Mouse (Mus musculus) R1 (cell line): ENCODE measurements around the gene Gabrb1.

ENCODE experiments used
- DNase-seq: peaks from one replicate; pipeline ENCODE4 v3.0.0-alpha.2; 2018; ENCODE audit warnings: low read depth, low spot score

The Gabrb1 gene

DNA sequence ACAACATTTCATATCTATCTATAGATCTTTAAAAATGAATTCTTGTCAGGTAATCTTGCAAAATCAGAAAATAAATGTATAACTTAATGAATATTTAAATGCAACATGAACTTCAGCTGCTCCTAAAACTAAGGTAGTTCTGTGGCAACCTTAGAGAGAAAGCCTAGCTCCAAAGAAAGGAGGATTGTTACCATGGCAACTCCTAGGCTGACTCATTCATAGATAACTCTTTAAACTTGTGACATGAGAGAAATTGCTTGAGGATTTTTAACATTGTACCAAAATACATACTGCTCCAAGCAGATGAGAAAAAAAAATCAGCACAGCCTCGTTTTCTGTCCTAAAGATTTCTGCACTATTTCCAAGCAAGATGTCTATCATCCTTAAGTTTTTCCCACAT, 171.1 kb downstream of the Gabrb1 start:
- peak; percentile 7 for DNase-seq

GRCm38 (mm10) chr5:71830342-71830741, 172.4 kb downstream of the Gabrb1 start:
- no peak for DNase-seq

DNA sequence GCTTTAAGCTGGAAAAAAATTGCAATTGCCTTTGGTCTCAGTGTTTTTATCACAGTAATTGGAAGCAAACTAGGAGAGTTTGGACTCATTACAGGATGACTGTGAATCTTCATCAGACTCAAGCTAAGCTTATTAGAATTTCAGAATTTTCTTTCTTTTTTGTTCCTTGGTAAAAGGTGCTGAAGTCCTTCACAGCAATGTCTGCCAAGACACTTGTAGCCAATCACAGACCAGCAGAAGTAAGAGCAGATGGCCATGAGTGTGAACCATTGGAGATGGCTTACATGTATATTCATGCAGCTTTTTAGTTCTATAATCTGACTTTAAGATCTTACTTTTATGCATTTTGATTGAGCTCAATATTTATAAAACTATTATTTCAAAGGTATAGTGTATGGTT, 184.3 kb downstream of the Gabrb1 start:
- no peak for DNase-seq

- DNase-seq, result no peak
These were observed 240.3 kb downstream of the Gabrb1 start for GRCm38 (mm10) chr5:71898214-71898613.

GRCm38 (mm10) chr5:71903399-71903798, 245.5 kb downstream of the Gabrb1 start:
- DNase-seq, result no peak

- no peak for DNase-seq
These were observed 256.1 kb downstream of the Gabrb1 start for GRCm38 (mm10) chr5:71914028-71914427.

DNA sequence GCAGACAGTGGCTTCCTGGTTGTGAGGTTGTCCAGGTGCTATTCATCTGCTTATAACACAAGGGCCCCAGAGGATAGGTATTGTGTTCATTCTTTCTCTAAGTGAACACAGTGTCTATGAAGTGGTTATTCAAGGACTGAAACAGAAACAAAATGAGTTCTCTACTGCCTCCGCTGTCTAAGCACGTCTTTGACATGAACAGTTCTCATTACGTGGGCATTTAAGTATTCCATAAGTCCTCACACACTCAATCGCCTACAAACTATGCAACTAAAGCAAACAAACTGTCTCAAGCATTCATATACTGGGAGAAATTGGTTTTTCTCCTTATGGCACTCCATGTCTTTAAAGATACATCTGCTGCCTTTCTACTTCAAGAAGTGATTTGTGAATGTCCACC, 257.8 kb downstream of the Gabrb1 start:
- DNase-seq, result no peak

- DNase-seq, result no peak
These were observed 259.3 kb downstream of the Gabrb1 start for GRCm38 (mm10) chr5:71917206-71917605.

- DNase-seq, result peak; percentile 41
These were observed 265.7 kb downstream of the Gabrb1 start for GRCm38 (mm10) chr5:71923636-71924035.

DNA sequence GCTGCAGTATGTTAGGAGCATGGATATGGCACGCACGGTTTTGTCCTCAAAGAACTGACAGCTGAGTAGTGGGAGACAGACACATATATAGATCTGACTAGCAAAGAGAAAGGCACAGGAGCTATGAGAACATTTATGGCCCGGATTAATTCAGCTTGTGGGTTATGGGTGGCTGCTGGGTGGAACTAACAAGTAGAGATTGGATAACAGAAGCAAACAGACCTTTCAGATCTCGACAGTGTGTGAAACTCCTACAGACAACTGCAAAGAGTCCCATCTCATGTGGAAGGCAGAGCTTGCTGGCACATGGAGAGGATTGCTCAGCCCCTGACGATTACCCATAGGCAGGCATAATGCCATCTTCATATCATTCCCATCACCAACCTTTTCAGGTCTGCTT, 268.4 kb downstream of the Gabrb1 start:
- no peak for DNase-seq

GRCm38 (mm10) chr5:71930036-71930435, 272.1 kb downstream of the Gabrb1 start:
- no peak for DNase-seq

DNA sequence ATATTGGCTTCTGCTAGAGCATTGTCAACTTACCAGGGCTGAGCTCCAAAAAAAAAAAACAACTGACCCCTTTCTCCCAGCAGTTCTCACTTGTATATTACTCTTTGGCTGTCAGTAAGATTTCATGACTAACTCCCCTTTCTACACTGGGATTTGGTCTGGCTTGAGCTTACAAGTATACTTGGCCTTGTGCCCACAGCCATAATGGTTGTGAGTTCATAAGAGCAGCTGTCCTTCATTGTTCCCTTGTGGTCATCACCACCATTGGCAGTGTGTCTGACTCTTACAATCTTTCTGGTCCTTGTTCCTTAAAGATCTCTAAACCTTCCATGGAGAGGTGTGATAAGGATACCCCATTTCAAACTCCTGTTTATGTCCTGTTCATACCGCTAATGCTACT, 293.5 kb downstream of the Gabrb1 start:
- no peak for DNase-seq

DNA sequence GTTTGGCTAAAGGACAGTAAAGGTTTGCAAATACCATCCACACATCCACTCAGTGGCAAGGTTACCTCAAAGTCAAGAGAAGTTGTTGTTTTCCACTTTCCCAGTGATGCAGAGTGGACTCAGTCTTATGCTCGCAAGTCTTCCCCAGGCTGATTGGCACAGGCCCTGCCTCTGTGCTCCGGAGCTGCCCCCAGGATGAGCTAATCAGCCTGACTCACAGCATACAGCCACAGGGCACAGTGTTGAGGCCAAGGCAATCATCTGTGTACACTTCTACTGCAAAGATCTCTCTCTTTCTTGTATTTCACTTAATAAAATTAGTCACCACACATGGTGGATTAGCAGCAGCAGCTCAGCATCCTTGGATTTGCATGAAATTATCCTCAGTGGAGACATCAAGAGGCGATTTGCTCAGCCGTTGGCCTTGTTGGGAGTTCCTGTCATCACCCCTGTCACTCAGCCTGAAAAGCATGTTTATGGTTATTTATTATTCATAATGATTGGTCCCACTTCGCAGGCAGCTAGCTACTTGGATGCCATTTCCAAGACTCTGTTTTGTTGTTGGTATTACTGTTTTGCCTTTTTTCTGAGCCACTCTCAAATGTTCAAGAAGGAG, 297.3 kb downstream of the Gabrb1 start:
- no peak for DNase-seq

DNA sequence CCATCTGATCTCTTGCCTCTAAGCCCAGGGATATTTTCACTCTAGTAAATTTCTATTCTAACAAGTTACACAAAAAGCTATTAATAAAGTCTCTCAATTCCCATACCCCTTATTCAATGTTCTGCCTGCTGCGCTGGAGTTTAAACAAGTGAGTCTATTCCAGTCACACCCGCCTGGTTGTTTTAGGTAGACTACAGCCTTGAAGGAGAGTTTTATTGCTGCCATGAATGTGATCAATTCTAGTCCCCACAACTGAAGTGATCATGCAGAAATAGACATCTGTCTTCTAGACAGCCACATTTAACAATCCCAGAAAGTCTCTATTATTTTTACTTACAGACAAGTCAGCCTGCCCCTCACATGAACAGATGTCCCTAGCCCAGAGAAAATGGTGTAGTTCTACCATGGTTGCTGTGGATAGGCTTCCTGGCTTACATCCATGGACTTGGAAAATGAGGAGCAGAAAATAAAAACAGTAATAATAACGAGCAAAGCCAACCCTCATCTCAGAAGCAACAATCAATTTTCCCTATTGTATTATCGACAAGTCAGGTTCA, 307.0 kb downstream of the Gabrb1 start:
- no peak for DNase-seq

GRCm38 (mm10) chr5:71965529-71965928, 307.6 kb downstream of the Gabrb1 start:
- DNase-seq, result no peak

- DNase-seq, result peak; percentile 16
These were observed 312.4 kb downstream of the Gabrb1 start for GRCm38 (mm10) chr5:71970140-71970800.

GRCm38 (mm10) chr5:71972831-71973230, 314.9 kb downstream of the Gabrb1 start:
- no peak for DNase-seq

- no peak for DNase-seq
These were observed 318.2 kb downstream of the Gabrb1 start for GRCm38 (mm10) chr5:71976133-71976532.

- DNase-seq, result peak; percentile 1
These were observed 318.7 kb downstream of the Gabrb1 start for GRCm38 (mm10) chr5:71976571-71977061.

- no peak for DNase-seq
These were observed 328.6 kb downstream of the Gabrb1 start for GRCm38 (mm10) chr5:71986561-71986960.

- no peak for DNase-seq
These were observed 329.1 kb downstream of the Gabrb1 start for GRCm38 (mm10) chr5:71986983-71987398.

DNA sequence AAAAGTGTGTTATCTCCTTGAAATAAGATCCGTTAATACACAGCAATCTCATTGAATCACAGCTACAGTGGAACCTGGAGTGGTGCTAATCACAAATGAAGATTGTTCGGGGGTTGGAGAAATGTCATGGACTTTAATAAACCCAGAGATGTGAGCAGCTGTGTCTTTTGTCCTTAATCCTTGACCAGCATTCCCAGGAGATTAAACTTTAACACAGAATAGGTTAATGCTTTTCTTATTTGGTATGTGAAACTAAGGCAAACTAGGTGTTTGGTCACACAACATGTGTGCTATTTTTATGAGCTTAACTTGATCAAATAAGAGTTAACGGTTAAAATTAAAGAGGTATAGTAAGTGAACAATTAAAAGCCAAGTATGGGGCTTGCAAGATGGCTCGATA, 341.6 kb downstream of the Gabrb1 start:
- no peak for DNase-seq

DNA sequence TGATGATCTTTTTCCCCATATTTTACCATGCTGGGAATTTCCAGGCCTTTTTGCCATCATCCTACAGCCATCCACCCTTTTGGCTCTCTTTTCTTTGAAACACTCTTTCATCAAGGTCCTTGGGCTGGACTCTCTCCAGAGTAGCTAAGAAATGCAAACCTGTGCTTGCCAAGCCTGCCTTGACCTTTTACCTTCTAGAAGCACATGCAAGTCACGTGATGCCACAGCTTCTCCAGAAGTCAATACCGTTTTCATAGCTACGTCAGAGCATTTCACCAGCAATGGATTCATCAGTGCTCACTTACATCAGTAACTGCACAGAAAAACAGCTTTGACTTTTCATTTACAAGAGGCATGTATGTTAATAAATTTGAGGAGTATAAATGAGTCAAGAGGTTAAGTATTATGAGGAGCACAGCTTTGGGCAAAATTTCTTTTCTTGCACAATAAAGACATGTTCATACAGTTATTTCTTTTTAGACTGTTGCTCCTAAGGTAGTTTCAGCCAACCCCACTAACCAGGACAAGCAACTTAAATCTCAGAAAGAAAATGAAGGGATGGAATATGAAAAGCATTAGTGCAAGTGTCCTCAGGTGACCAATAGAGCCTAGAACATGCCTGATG, 346.0 kb downstream of the Gabrb1 start:
- no peak for DNase-seq
